Mouse (Mus musculus) retina, embryonic 14.5 days (tissue): ENCODE results near the gene Fcrls.

Experiments used
- DNase-seq: peaks from one replicate; pipeline ENCODE4 v3.0.0-alpha.2; 2015; ENCODE audit warnings: low spot score

The Fcrls gene

GRCm38 (mm10) chr3:87263436-87263835 is at the start of gene Fcrls:
TSS of gene Fcrls (minus strand) at chr3:87263738.
- DNase-seq = no peak

GRCm38 (mm10) chr3:87309922-87310321 is 46.4 kb upstream of the Fcrls start:
- DNase-seq = no peak

GRCm38 (mm10) chr3:87299901-87300300 is 36.4 kb upstream of the Fcrls start:
- no peak for DNase-seq

GRCm38 (mm10) chr3:87274372-87274771 is 10.8 kb upstream of the Fcrls start:
- DNase-seq = no peak

- no peak for DNase-seq
Observed at GRCm38 (mm10) chr3:87266581-87266980, 3.0 kb upstream of the Fcrls start.

GRCm38 (mm10) chr3:87255239-87255638 is 8.3 kb downstream of the Fcrls start:
- DNase-seq = no peak

GRCm38 (mm10) chr3:87249571-87249970 is 14.0 kb downstream of the Fcrls start:
- no peak for DNase-seq

- no peak for DNase-seq
Observed at GRCm38 (mm10) chr3:87247292-87247691, 16.2 kb downstream of the Fcrls start.

- DNase-seq = peak; percentile 83
Observed at GRCm38 (mm10) chr3:87243654-87244053, 19.9 kb downstream of the Fcrls start.

GRCm38 (mm10) chr3:87240909-87241308 is 22.6 kb downstream of the Fcrls start:
- no peak for DNase-seq

GRCm38 (mm10) chr3:87223636-87224035 is 39.9 kb downstream of the Fcrls start:
- no peak for DNase-seq

GRCm38 (mm10) chr3:87222346-87222745 is 41.2 kb downstream of the Fcrls start:
- DNase-seq = no peak

GRCm38 (mm10) chr3:87215176-87215575 is 48.4 kb downstream of the Fcrls start:
- DNase-seq = no peak

- no peak for DNase-seq
Observed at GRCm38 (mm10) chr3:87214221-87214864, 49.2 kb downstream of the Fcrls start.

- DNase-seq = no peak
Observed at GRCm38 (mm10) chr3:87206336-87207075, 57.0 kb downstream of the Fcrls start.
